Mouse (Mus musculus) heart, embryonic 11.5 days (tissue): ENCODE measurements around the gene Ptgr1. TPM values are rescaled to one million over a fixed set of nuclear protein-coding genes. Genes with fewer than 3 reads are reported as not detected.

Experiments
- ATAC-seq: fragments of 200-750 bp; cut with Nextera tagmentation; replicated peaks from 2 replicates; pipeline ENCODE4 v1.8.0; 2017; ENCODE audit warnings: moderate library complexity; ENCODE audit not compliant: insufficient number of reproducible peaks, low FRiP score, low TSS enrichment
- H3K27ac ChIP-seq: fragments of 300-500 bp; sonication (generic); 2 replicates; pipeline ENCODE4 v1.5.1; 2014; ENCODE audit warnings: mild to moderate bottlenecking, low read depth, low read length
- H3K27me3 ChIP-seq: fragments of 300-500 bp; sonication (generic); 2 replicates; pipeline ENCODE4 v1.6.1; 2014; ENCODE audit warnings: mild to moderate bottlenecking, low read length, mixed read lengths; ENCODE audit not compliant: control insufficient read depth, insufficient read depth
- H3K36me3 ChIP-seq: fragments of 300-500 bp; sonication (generic); 2 replicates; pipeline ENCODE4 v1.6.1; 2014; ENCODE audit warnings: mild to moderate bottlenecking, low read length, moderate library complexity, mixed read lengths; ENCODE audit not compliant: control insufficient read depth, insufficient read depth
- H3K4me1 ChIP-seq: fragments of 300-500 bp; sonication (generic); 2 replicates; pipeline ENCODE4 v1.6.1; 2014; ENCODE audit warnings: low read length; ENCODE audit not compliant: control insufficient read depth, insufficient read depth
- H3K4me2 ChIP-seq: fragments of 300-500 bp; sonication (generic); 2 replicates; pipeline ENCODE4 v1.6.1; 2014; ENCODE audit warnings: mild to moderate bottlenecking, moderate library complexity
- H3K4me3 ChIP-seq: fragments of 300-500 bp; sonication (generic); 2 replicates; pipeline ENCODE4 v1.5.1; 2014; ENCODE audit warnings: low read depth, low read length
- H3K9ac ChIP-seq: fragments of 300-500 bp; sonication (generic); 2 replicates; pipeline ENCODE4 v1.6.1; 2014; ENCODE audit warnings: mild to moderate bottlenecking, low read depth, low read length, moderate library complexity
- H3K9me3 ChIP-seq: fragments of 300-500 bp; sonication (generic); replicated peaks from 2 replicates; pipeline ENCODE4 v1.6.1; 2016; ENCODE audit warnings: low read length; ENCODE audit not compliant: control insufficient read depth
- WGBS: fragments of 180-500 bp; shearing (Covaris S2); extraction: QIAGEN DNeasy Blood & Tissue Kit; methylation state at CpG from one replicate; pipeline ENCODE4 v1.1.7; 2014; ENCODE audit not compliant: insufficient replicate concordance; 5-methylcytosine and 5-hydroxymethylcytosine counted together
- polyA plus RNA-seq: library from polyadenylated mRNA; unstranded; fragments of >200 nt; fragmentation: Nextera tagmentation; extraction: Ambion mirVana; gene quantifications from 2 replicates; pipeline ENCODE4 v1.2.1, GENCODE M21; 2014

Ptgr1 gene
- polyA plus RNA-seq, 1 experiment from 2014 or later: 11.3 TPM

- 90% methylated on average over 7 of the region's 7 CpGs for WGBS
- Histone ChIP-seq H3K27me3 (no peaks in the 10 kb centered on the region), H3K4me2 (no peak overlapping the region), H3K9ac (no peak overlapping the region), H3K4me1 (peaks cover 17% of the 10 kb centered on the region), H3K27ac (no peak overlapping the region), H3K9me3 (no peaks in the 10 kb centered on the region), H3K36me3 (no peaks in the 10 kb centered on the region), H3K4me3 (no peak overlapping the region)
- ATAC-seq: no peak
Measured at GRCm38 (mm10) chr4:59009186-59009585, 22.3 kb upstream of the Ptgr1 start.

GRCm38 (mm10) chr4:59007974-59008373 lies 21.1 kb upstream of the Ptgr1 start:
- Histone ChIP-seq H3K27ac (no peak overlapping the region), H3K4me2 (no peak overlapping the region), H3K4me1 (peaks cover 19% of the 10 kb centered on the region), H3K9me3 (no peaks in the 10 kb centered on the region), H3K27me3 (no peaks in the 10 kb centered on the region), H3K4me3 (no peak overlapping the region), H3K36me3 (no peaks in the 10 kb centered on the region), H3K9ac (no peak overlapping the region)
- ATAC-seq: no peak
- 82% methylated on average over 5 of the region's 5 CpGs for WGBS

- 65% methylated on average over 6 of the region's 6 CpGs for WGBS
- ATAC-seq: no peak
Measured at GRCm38 (mm10) chr4:59007016-59007415, 20.1 kb upstream of the Ptgr1 start.

DNA sequence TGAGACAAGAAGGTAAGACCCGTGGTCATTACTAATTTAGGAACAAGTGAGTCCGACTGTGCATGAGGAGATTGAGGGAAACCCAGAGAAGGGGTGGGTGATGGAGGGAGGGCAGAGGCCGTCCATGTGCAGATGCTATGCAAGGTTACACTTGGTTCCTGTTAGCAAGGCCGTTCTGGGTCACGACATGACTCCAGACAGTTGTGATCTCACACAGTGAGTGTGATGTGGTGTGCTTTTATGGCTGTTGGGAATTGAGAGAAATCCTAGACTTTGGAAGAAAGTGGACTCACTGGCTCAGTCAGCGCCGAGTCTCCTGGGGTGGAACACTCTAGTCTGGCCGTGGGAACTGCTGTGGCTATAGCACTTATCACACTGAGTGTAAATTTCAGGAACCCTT lies 19.3 kb upstream of the Ptgr1 start:
- Histone ChIP-seq H3K4me1 (peaks cover 20% of the 10 kb centered on the region), H3K4me2 (no peak overlapping the region), H3K27me3 (no peaks in the 10 kb centered on the region), H3K9me3 (no peaks in the 10 kb centered on the region), H3K4me3 (no peak overlapping the region), H3K9ac (no peak overlapping the region), H3K27ac (no peak overlapping the region), H3K36me3 (no peaks in the 10 kb centered on the region)
- no peak for ATAC-seq
- WGBS: 53% methylated on average over 8 of the region's 8 CpGs

More at GRCm38 (mm10) chr4:59007016-59007415, 20.1 kb upstream of the Ptgr1 start:
- no peak overlapping the region for H3K4me2 ChIP-seq
- no peaks in the 10 kb centered on the region for H3K27me3 ChIP-seq
- no peak overlapping the region for H3K27ac ChIP-seq
- no peaks in the 10 kb centered on the region for H3K9me3 ChIP-seq
- H3K36me3 ChIP-seq: no peaks in the 10 kb centered on the region
- peaks cover 22% of the 10 kb centered on the region for H3K4me1 ChIP-seq
- H3K9ac ChIP-seq: no peak overlapping the region
- no peak overlapping the region for H3K4me3 ChIP-seq

DNA sequence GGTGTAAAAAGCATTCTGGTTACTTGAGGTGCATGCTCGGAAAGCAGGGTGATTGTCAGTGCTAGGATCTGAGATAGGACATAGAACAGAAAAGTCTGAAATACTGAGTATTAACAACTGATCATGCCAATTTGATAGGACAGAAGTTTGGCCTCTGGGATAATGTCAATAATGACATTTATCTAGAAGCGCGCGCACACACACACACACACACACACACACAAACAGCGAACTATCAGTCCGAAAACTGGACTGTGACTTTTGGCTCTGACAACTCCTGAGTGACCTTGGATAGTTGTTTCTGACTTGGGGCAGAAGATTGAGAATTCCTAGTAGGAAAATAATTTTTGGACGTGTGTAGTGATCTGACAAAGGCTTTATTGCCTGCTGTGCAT lies 16.9 kb upstream of the Ptgr1 start:
- no peak for ATAC-seq
- Histone ChIP-seq H3K9ac (peak overlapping the region; percentile 96), H3K4me2 (peak overlapping the region; percentile 83), H3K4me1 (peaks cover 18% of the 10 kb centered on the region), H3K4me3 (peak overlapping the region; percentile 95), H3K27me3 (no peaks in the 10 kb centered on the region), H3K9me3 (no peaks in the 10 kb centered on the region), H3K36me3 (no peaks in the 10 kb centered on the region), H3K27ac (no peak overlapping the region)
- 24% methylated on average over 7 of the region's 7 CpGs for WGBS

- Histone ChIP-seq H3K36me3 (no peaks in the 10 kb centered on the region), H3K9me3 (no peaks in the 10 kb centered on the region), H3K4me3 (peak within 1 kb of the TSS; percentile 95), H3K4me2 (peak within 1 kb of the TSS; percentile 83), H3K27me3 (no peaks in the 10 kb centered on the region), H3K4me1 (peaks cover 20% of the 10 kb centered on the region), H3K27ac (peak within 1 kb of the TSS; percentile 86), H3K9ac (peak within 1 kb of the TSS; percentile 96)
- WGBS: under 1% methylated on average over 84 of the region's 89 CpGs
- ATAC-seq: peak; percentile 98
Measured at GRCm38 (mm10) chr4:59002948-59003805, 16.3 kb upstream of the Ptgr1 start, which contains the start of gene Gm20503. TSS of gene Gm20503 (plus strand) at chr4:59003210.

DNA sequence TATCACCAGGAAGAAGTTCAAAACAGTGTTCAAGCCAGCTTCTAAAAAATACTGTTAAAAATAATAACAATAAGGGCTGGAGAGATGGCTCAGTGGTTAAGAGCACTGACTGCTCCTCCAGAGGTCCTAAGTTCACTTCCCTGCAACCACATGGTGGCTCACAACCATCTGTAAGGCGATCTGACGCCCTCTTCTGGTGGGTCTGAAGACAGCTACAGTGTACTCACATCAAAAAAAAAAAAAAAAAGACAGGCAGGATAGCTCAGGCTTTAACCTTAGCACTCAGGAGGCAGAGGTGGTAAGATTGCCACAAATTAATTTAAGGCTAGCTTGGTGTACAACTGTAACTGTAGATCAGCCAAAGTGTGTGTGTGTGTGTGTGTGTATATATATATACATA lies 13.7 kb upstream of the Ptgr1 start:
- 2% methylated on average over 2 of the region's 2 CpGs for WGBS

DNA sequence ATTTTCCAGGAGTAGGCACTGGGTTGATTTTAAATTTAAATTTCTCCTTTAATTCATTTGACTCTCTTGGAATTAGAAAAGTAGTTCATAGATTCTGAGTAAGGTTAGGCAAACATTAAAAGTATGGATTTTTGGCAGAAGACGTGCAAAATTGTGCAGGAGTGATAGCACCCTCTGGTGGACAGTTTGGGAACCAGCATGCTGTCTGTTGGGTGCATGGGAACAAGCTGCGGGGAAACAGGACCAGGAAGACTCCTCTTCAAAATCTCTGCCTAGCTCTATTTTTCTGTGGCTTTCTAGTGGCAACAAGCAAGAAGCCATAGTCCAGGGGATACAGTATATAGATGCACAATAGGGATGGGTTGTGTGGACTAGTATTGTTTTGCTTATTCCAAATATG lies 12.8 kb upstream of the Ptgr1 start:
- Histone ChIP-seq H3K4me3 (no peak overlapping the region), H3K36me3 (no peaks in the 10 kb centered on the region), H3K4me1 (peaks cover 16% of the 10 kb centered on the region), H3K27ac (no peak overlapping the region), H3K9ac (no peak overlapping the region), H3K9me3 (no peaks in the 10 kb centered on the region), H3K27me3 (no peaks in the 10 kb centered on the region), H3K4me2 (no peak overlapping the region)
- WGBS: 23% methylated on average over 2 of the region's 2 CpGs
- no peak for ATAC-seq

More for the DNA sequence above, 13.7 kb upstream of the Ptgr1 start:
- Histone ChIP-seq H3K9me3 (no peaks in the 10 kb centered on the region), H3K4me1 (peaks cover 20% of the 10 kb centered on the region), H3K36me3 (no peaks in the 10 kb centered on the region), H3K4me3 (no peak overlapping the region), H3K27me3 (no peaks in the 10 kb centered on the region), H3K27ac (no peak overlapping the region), H3K9ac (no peak overlapping the region), H3K4me2 (no peak overlapping the region)
- ATAC-seq: no peak

DNA sequence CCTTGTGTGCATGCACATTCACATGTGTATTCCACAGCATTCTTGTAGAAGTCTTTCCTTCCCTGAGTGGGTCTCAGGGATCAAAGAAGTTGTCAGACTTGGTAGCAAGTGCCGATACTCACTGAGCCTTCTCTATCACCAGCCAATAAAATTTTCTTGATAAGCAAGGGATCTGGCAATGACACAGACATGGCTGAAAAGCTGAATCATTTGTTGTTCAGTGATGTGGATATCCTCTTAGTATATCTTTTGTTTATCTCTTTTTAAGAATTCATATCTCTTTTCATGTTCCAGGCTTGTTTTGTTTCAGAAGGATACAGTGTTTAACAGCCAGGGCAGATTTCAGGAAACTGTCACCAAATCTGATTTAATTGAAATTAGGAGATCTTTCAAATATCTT lies 11.8 kb upstream of the Ptgr1 start:
- no peak for ATAC-seq
- Histone ChIP-seq H3K9me3 (no peaks in the 10 kb centered on the region), H3K27ac (no peak overlapping the region), H3K36me3 (no peaks in the 10 kb centered on the region), H3K4me3 (no peak overlapping the region), H3K4me2 (no peak overlapping the region), H3K4me1 (peaks cover 9% of the 10 kb centered on the region; the same call in 1 of the 2 replicates), H3K9ac (no peak overlapping the region), H3K27me3 (no peaks in the 10 kb centered on the region)
- WGBS: 73% methylated on average over 1 of the region's 1 CpGs
